13 mouse cellular contexts compared by ENCODE assay signal in the genomic region with DNA sequence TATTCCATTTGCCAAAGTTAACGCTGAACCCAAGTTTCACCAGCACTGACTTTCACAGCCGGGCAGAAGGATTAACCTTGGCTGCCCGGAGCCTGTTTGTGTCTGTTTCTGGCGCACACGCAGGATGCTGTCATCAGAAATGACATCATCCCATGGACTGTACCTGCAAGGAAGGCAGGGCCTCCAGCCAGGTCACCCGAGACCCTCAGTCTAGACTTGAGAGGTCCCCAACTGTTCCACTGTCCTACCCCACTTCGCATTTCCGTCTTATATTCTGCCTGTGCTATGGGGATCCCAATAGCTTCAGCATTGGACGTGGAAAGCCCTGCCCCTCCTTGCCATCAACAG. TPM values are rescaled to one million over a fixed set of nuclear protein-coding genes. Genes with fewer than 3 reads are reported as not detected.
A peak's percentile ranks its signal among the peaks of the same experiment; 100 is the strongest.
DNase-seq lines count a peak whose midpoint lies in the region; ATAC-seq lines count a peak whose summit lies in the region.
"Had no signal": no experiment of that assay in that cellular context is flagged by ENCODE, and none has a peak within 500 bp of the region (broad histone marks: within the 10 kb centered on the region; RNA-seq: fewer than 3 reads in every experiment).

No protein-coding gene starts in this region.

- WGBS in hindbrain, embryonic 12.5 days = 71% methylated on average over 9 of the region's 9 CpGs
- WGBS in hindbrain, embryonic 10.5 days = 83% methylated on average over 9 of the region's 9 CpGs
- 88% methylated on average over 9 of the region's 9 CpGs for WGBS in neural tube, embryonic 12.5 days
- WGBS in intestine, embryonic 16.5 days = 66% methylated on average over 9 of the region's 9 CpGs

- H3K27ac ChIP-seq in hindbrain, embryonic 12.5 days = no peak overlapping the region
- no peak overlapping the region for H3K27ac ChIP-seq in hindbrain, embryonic 10.5 days
- H3K27ac ChIP-seq in neural tube, embryonic 12.5 days = no peak overlapping the region
- peak overlapping the region; percentile 73; the same call in 1 of the 2 replicates for H3K27ac ChIP-seq in intestine, embryonic 16.5 days (ENCODE audit: low read length)

- no peak for ATAC-seq in hindbrain, embryonic 12.5 days (ENCODE audit: low FRiP score)
- peak; percentile 25; the same call in 1 of the 2 replicates for ATAC-seq in neural tube, embryonic 12.5 days (ENCODE audit: low FRiP score, low read depth)
- ATAC-seq in intestine, embryonic 16.5 days = no peak

- no peaks in the 10 kb centered on the region for H3K27me3 ChIP-seq in hindbrain, embryonic 12.5 days
- H3K27me3 ChIP-seq in hindbrain, embryonic 10.5 days (ENCODE audit: insufficient read depth, poor library complexity, severe bottlenecking) = no peaks in the 10 kb centered on the region; the same call in 1 of the 2 replicates
- no peaks in the 10 kb centered on the region for H3K27me3 ChIP-seq in neural tube, embryonic 12.5 days (replicated peaks)
- H3K27me3 ChIP-seq in intestine, embryonic 16.5 days (replicated peaks; ENCODE audit: control insufficient read depth, insufficient read depth, low read length) = no peaks in the 10 kb centered on the region
- H3K27me3 ChIP-seq: CH12.LX had no signal

- H3K4me3 ChIP-seq in hindbrain, embryonic 12.5 days = no peak overlapping the region
- H3K4me3 ChIP-seq in hindbrain, embryonic 10.5 days = no peak overlapping the region
- no peak overlapping the region for H3K4me3 ChIP-seq in neural tube, embryonic 12.5 days
- 0 out of 2 replicates have a peak overlapping the region, but pooled peaks have one; percentile 8 for H3K4me3 ChIP-seq in intestine, embryonic 16.5 days (ENCODE audit: low read length)

- 0 out of 2 replicates have a peak overlapping the region, but pooled peaks have one; percentile 21 for H3K4me2 ChIP-seq in hindbrain, embryonic 12.5 days (replicated peaks)
- no peak overlapping the region for H3K4me2 ChIP-seq in neural tube, embryonic 12.5 days (replicated peaks)
- peak overlapping the region; percentile 7; the same call in 1 of the 2 replicates for H3K4me2 ChIP-seq in intestine, embryonic 16.5 days (ENCODE audit: low read depth, low read length)

- H3K36me3 ChIP-seq in hindbrain, embryonic 12.5 days = no peaks in the 10 kb centered on the region
- no peaks in the 10 kb centered on the region for H3K36me3 ChIP-seq in hindbrain, embryonic 10.5 days
- H3K36me3 ChIP-seq in neural tube, embryonic 12.5 days = no peaks in the 10 kb centered on the region
- no peaks in the 10 kb centered on the region for H3K36me3 ChIP-seq in intestine, embryonic 16.5 days (ENCODE audit: control insufficient read depth, insufficient read depth, low read length)

- H3K9me3 ChIP-seq in hindbrain, embryonic 12.5 days (replicated peaks) = no peaks in the 10 kb centered on the region
- no peaks in the 10 kb centered on the region for H3K9me3 ChIP-seq in hindbrain, embryonic 10.5 days
- H3K9me3 ChIP-seq in neural tube, embryonic 12.5 days = no peaks in the 10 kb centered on the region
- H3K9me3 ChIP-seq in intestine, embryonic 16.5 days (ENCODE audit: control insufficient read depth, low read length) = no peaks in the 10 kb centered on the region

- no peak overlapping the region for H3K9ac ChIP-seq in hindbrain, embryonic 12.5 days
- no peak overlapping the region for H3K9ac ChIP-seq in neural tube, embryonic 12.5 days
- H3K9ac ChIP-seq in intestine, embryonic 16.5 days (ENCODE audit: low read depth, low read length) = no peak overlapping the region

- DNase-seq in hindbrain, embryonic 10.5 days (ENCODE audit: low spot score) = no peak
- DNase-seq in neural tube, embryonic 10.5 days (ENCODE audit: extremely low spot score, low spot score) = no peak
- DNase-seq in adrenal gland, postnatal 4 days (ENCODE audit: low spot score in 2 of 2) = no peak
- DNase-seq in frontal cortex, postnatal 36 days (ENCODE audit: low spot score in 2 of 2) = no peak
- DNase-seq in left cerebral cortex, adult 11 months (ENCODE audit: low spot score) = no peak
- DNase-seq: lung, postnatal 14 days; thymus, postnatal 4 days had no signal

- peaks cover 9% of the 10 kb centered on the region; the same call in 1 of the 2 replicates for H3K4me1 ChIP-seq in hindbrain, embryonic 12.5 days
- H3K4me1 ChIP-seq in hindbrain, embryonic 10.5 days (replicated peaks) = peaks cover 24% of the 10 kb centered on the region
- no peaks in the 10 kb centered on the region for H3K4me1 ChIP-seq in neural tube, embryonic 12.5 days
- 0 out of 2 replicates have a peak, but pooled peaks cover 6% of the 10 kb centered on the region for H3K4me1 ChIP-seq in intestine, embryonic 16.5 days (ENCODE audit: control insufficient read depth, insufficient read depth, low read length)

RNA-seq across cellular contexts. Expression of a gene that starts 0.5 kb away (rescaled TPM):
- 1.9 and 2.0 TPM in 2 replicates for polyA plus RNA-seq in hindbrain, embryonic 12.5 days (2016; fragmentation: Nextera tagmentation; extraction: Ambion mirVana)
- 1.1 TPM in 2 replicates for polyA plus RNA-seq in hindbrain, embryonic 10.5 days (2016; fragmentation: Nextera tagmentation; extraction: Ambion mirVana)
- polyA plus RNA-seq in neural tube, embryonic 12.5 days (2016; fragmentation: Nextera tagmentation; extraction: Ambion mirVana) = 1.5 and 1.6 TPM in 2 replicates
- polyA plus RNA-seq in intestine, embryonic 16.5 days (2015; fragmentation: Nextera tagmentation; extraction: Ambion mirVana) = 4.3 and 4.9 TPM in 2 replicates
- 1 to 10 TPM; 8.5 to 8.8 TPM for total RNA-seq in adrenal gland, postnatal 4 days (2021)

RNA-seq across cellular contexts. Expression of a gene that starts 49.6 kb away (rescaled TPM):
- 0.94 and 1.0 TPM in 2 replicates for polyA plus RNA-seq in hindbrain, embryonic 12.5 days (2016; fragmentation: Nextera tagmentation; extraction: Ambion mirVana)
- 0.24 and 1.5 TPM in 2 replicates for polyA plus RNA-seq in hindbrain, embryonic 10.5 days (2016; fragmentation: Nextera tagmentation; extraction: Ambion mirVana)
- 0.40 TPM in 1 of 2 replicates, not detected in the other for polyA plus RNA-seq in neural tube, embryonic 12.5 days (2016; fragmentation: Nextera tagmentation; extraction: Ambion mirVana)
- polyA plus RNA-seq in intestine, embryonic 16.5 days (2015; fragmentation: Nextera tagmentation; extraction: Ambion mirVana) = 0.13 TPM in 1 of 2 replicates, not detected in the other
- total RNA-seq in adrenal gland, postnatal 4 days (2021) = 1 to 10 TPM; 1.1 to 1.4 TPM
- total RNA-seq: granulocyte monocyte progenitor cell, adult 5-6 weeks; neutrophil, adult 5-6 weeks had no signal
